Mouse (Mus musculus): ENCODE data around the gene Kif5c. TPM values are rescaled to one million over a fixed set of nuclear protein-coding genes. Genes with fewer than 3 reads are reported as not detected.

Kif5c gene
- polyA plus RNA-seq, 1 experiment: 25.8 TPM

GRCm38 (mm10) chr2:49734013-49734780 is 115.1 kb downstream of the Kif5c start:
- Histone ChIP-seq H3K9me3 (replicated peaks; ENCODE audit: control insufficient read depth, insufficient read depth, low read length, poor library complexity, severe bottlenecking) (no peaks in the 10 kb centered on the region), H3K4me3 (ENCODE audit: low read depth, low read length) (no peak overlapping the region), H3K4me1 (ENCODE audit: control insufficient read depth, insufficient read depth, low read length) (peaks cover 3% of the 10 kb centered on the region), H3K27ac (ENCODE audit: insufficient read depth, low read length) (no peak overlapping the region), H3K36me3 (ENCODE audit: control insufficient read depth, insufficient read depth, low read length, poor library complexity, severe bottlenecking) (no peaks in the 10 kb centered on the region), H3K9ac (ENCODE audit: low read depth, poor library complexity, severe bottlenecking) (no peak overlapping the region), H3K27me3 (ENCODE audit: control insufficient read depth, insufficient read depth, low read length, poor library complexity, severe bottlenecking) (no peaks in the 10 kb centered on the region)
- TF ChIP-seq EP300 (IDR thresholded peaks at IDR 0.05; ENCODE audit: insufficient read depth, low read depth, low read length) (no peak), CTCF (IDR thresholded peaks at IDR 0.05; ENCODE audit: low read depth, low read length) (peak; percentile 65)

- TF ChIP-seq EP300 (IDR thresholded peaks at IDR 0.05; ENCODE audit: insufficient read depth, low read depth, low read length) (no peak), POLR2A (IDR thresholded peaks at IDR 0.05; ENCODE audit: insufficient read depth, low read length) (no peak), CTCF (IDR thresholded peaks at IDR 0.05; ENCODE audit: low read depth, low read length) (no peak)
- peaks cover 3% of the 10 kb centered on the region for H3K4me1 ChIP-seq (ENCODE audit: control insufficient read depth, insufficient read depth, low read length)
- H3K9me3 ChIP-seq (replicated peaks; ENCODE audit: control insufficient read depth, insufficient read depth, low read length, poor library complexity, severe bottlenecking): no peaks in the 10 kb centered on the region
- no peak overlapping the region for H3K27ac ChIP-seq (ENCODE audit: insufficient read depth, low read length)
- H3K36me3 ChIP-seq (ENCODE audit: control insufficient read depth, insufficient read depth, low read length, poor library complexity, severe bottlenecking): no peaks in the 10 kb centered on the region
- H3K27me3 ChIP-seq (ENCODE audit: control insufficient read depth, insufficient read depth, low read length, poor library complexity, severe bottlenecking): no peaks in the 10 kb centered on the region
- H3K9ac ChIP-seq (ENCODE audit: low read depth, poor library complexity, severe bottlenecking): no peak overlapping the region
- H3K4me3 ChIP-seq (ENCODE audit: low read depth, low read length): no peak overlapping the region
Measured at GRCm38 (mm10) chr2:49735386-49735785, 116.3 kb downstream of the Kif5c start.

GRCm38 (mm10) chr2:49739046-49739445 is 119.9 kb downstream of the Kif5c start:
- H3K9ac ChIP-seq (ENCODE audit: low read depth, poor library complexity, severe bottlenecking): no peak overlapping the region
- H3K4me3 ChIP-seq (ENCODE audit: low read depth, low read length): no peak overlapping the region
- H3K9me3 ChIP-seq (replicated peaks; ENCODE audit: control insufficient read depth, insufficient read depth, low read length, poor library complexity, severe bottlenecking): no peaks in the 10 kb centered on the region
- H3K27ac ChIP-seq (ENCODE audit: insufficient read depth, low read length): no peak overlapping the region
- no peaks in the 10 kb centered on the region for H3K36me3 ChIP-seq (ENCODE audit: control insufficient read depth, insufficient read depth, low read length, poor library complexity, severe bottlenecking)
- H3K4me1 ChIP-seq (ENCODE audit: control insufficient read depth, insufficient read depth, low read length): no peaks in the 10 kb centered on the region
- no peaks in the 10 kb centered on the region for H3K27me3 ChIP-seq (ENCODE audit: control insufficient read depth, insufficient read depth, low read length, poor library complexity, severe bottlenecking)
- no peak for TF ChIP-seq CTCF (IDR thresholded peaks at IDR 0.05; ENCODE audit: low read depth, low read length)
- TF ChIP-seq EP300 (IDR thresholded peaks at IDR 0.05; ENCODE audit: insufficient read depth, low read depth, low read length): no peak
- TF ChIP-seq POLR2A (IDR thresholded peaks at IDR 0.05; ENCODE audit: insufficient read depth, low read length): no peak

- Histone ChIP-seq H3K27me3 (ENCODE audit: control insufficient read depth, insufficient read depth, low read length, poor library complexity, severe bottlenecking) (no peaks in the 10 kb centered on the region), H3K9me3 (replicated peaks; ENCODE audit: control insufficient read depth, insufficient read depth, low read length, poor library complexity, severe bottlenecking) (no peaks in the 10 kb centered on the region), H3K4me3 (ENCODE audit: low read depth, low read length) (no peak overlapping the region), H3K36me3 (ENCODE audit: control insufficient read depth, insufficient read depth, low read length, poor library complexity, severe bottlenecking) (no peaks in the 10 kb centered on the region), H3K27ac (ENCODE audit: insufficient read depth, low read length) (no peak overlapping the region), H3K4me1 (ENCODE audit: control insufficient read depth, insufficient read depth, low read length) (no peaks in the 10 kb centered on the region), H3K9ac (ENCODE audit: low read depth, poor library complexity, severe bottlenecking) (no peak overlapping the region)
- TF ChIP-seq EP300 (IDR thresholded peaks at IDR 0.05; ENCODE audit: insufficient read depth, low read depth, low read length) (no peak), CTCF (IDR thresholded peaks at IDR 0.05; ENCODE audit: low read depth, low read length) (no peak), POLR2A (IDR thresholded peaks at IDR 0.05; ENCODE audit: insufficient read depth, low read length) (no peak)
Measured at GRCm38 (mm10) chr2:49741026-49741425, 121.9 kb downstream of the Kif5c start.

- no peak overlapping the region for H3K27ac ChIP-seq (ENCODE audit: insufficient read depth, low read length)
- H3K4me1 ChIP-seq (ENCODE audit: control insufficient read depth, insufficient read depth, low read length): no peaks in the 10 kb centered on the region
- TF ChIP-seq POLR2A (IDR thresholded peaks at IDR 0.05; ENCODE audit: insufficient read depth, low read length): no peak
- TF ChIP-seq CTCF (IDR thresholded peaks at IDR 0.05; ENCODE audit: low read depth, low read length): no peak
- TF ChIP-seq EP300 (IDR thresholded peaks at IDR 0.05; ENCODE audit: insufficient read depth, low read depth, low read length): no peak
- peak overlapping the region; percentile 35 for H3K4me3 ChIP-seq (ENCODE audit: low read depth, low read length)
- no peaks in the 10 kb centered on the region for H3K27me3 ChIP-seq (ENCODE audit: control insufficient read depth, insufficient read depth, low read length, poor library complexity, severe bottlenecking)
- no peaks in the 10 kb centered on the region for H3K36me3 ChIP-seq (ENCODE audit: control insufficient read depth, insufficient read depth, low read length, poor library complexity, severe bottlenecking)
- no peaks in the 10 kb centered on the region for H3K9me3 ChIP-seq (replicated peaks; ENCODE audit: control insufficient read depth, insufficient read depth, low read length, poor library complexity, severe bottlenecking)
- H3K9ac ChIP-seq (ENCODE audit: low read depth, poor library complexity, severe bottlenecking): no peak overlapping the region
Measured at GRCm38 (mm10) chr2:49741895-49742734, 123.0 kb downstream of the Kif5c start.

- Histone ChIP-seq H3K36me3 (ENCODE audit: control insufficient read depth, insufficient read depth, low read length, poor library complexity, severe bottlenecking) (no peaks in the 10 kb centered on the region), H3K9me3 (replicated peaks; ENCODE audit: control insufficient read depth, insufficient read depth, low read length, poor library complexity, severe bottlenecking) (no peaks in the 10 kb centered on the region), H3K27me3 (ENCODE audit: control insufficient read depth, insufficient read depth, low read length, poor library complexity, severe bottlenecking) (no peaks in the 10 kb centered on the region), H3K27ac (ENCODE audit: insufficient read depth, low read length) (no peak overlapping the region), H3K4me1 (ENCODE audit: control insufficient read depth, insufficient read depth, low read length) (no peaks in the 10 kb centered on the region), H3K4me3 (ENCODE audit: low read depth, low read length) (no peak overlapping the region), H3K9ac (ENCODE audit: low read depth, poor library complexity, severe bottlenecking) (no peak overlapping the region)
- TF ChIP-seq POLR2A (IDR thresholded peaks at IDR 0.05; ENCODE audit: insufficient read depth, low read length) (no peak), CTCF (IDR thresholded peaks at IDR 0.05; ENCODE audit: low read depth, low read length) (no peak), EP300 (IDR thresholded peaks at IDR 0.05; ENCODE audit: insufficient read depth, low read depth, low read length) (no peak)
Measured at GRCm38 (mm10) chr2:49742919-49743318, 123.8 kb downstream of the Kif5c start.

All from ES-Bruce4 (cell line).